Mouse (Mus musculus) fat pad, adult 2 months (tissue): ENCODE measurements around the gene Cyp4f14.
"Not testable (repeated sequence)": the region's sequence is repeated elsewhere in the genome, so short reads cannot be mapped to it uniquely, and the experiment has no call there.

ENCODE experiments used
- DNase-seq: peaks from one replicate; pipeline ENCODE4 v3.0.0-alpha.2; 2011; ENCODE audit warnings: low read depth, low spot score; ENCODE audit errors: extremely low read depth

The Cyp4f14 gene

GRCm38 (mm10) chr17:32893901-32894300 lies 23.2 kb downstream of the Cyp4f14 start:
- DNase-seq: no peak

DNA sequence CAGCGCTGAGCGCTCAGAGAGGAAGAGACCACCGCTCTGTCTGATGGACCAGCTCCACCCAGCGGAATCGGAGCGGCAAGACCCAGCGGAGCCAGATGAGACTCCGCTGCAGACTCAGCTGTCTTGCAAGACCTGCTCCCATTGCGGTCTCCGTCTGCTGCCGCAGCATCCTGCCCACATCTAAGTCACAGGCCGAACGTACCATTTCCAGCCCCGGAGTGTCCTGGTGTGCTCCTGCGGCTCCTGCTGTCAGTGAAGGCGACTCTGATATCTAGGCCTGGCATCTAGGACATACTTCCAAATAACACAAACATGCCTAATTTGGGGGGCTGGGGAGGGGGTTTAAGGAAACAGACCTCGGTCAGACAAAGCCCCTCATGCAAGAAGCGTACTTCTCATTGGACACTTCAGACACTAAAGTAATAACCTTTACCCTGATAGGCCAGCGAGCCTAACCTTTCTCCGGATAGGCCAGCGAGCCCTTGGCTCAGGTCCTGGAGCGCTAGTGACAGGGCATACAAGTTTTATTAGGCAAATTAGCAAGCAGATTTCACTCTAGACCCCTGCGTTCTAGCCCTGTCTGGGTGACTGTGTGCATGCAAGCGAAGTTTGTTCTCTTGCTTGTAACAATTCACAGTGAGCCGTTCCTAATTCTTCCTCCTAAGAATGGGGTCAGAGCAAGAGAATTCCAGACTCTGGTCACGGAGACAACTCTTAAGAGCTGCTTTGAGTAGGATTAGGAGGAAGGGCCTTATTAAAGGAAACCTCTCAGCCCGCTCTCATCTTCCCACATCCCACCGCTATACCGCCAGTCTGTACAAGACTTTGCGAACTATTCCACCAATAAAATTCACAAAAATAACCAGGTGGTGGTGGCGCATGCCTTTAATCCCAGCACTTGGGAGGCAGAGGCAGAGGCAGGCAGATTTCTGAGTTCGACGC lies 25.6 kb downstream of the Cyp4f14 start, which contains the start of gene Zfp870:
TSS of gene Zfp870 (minus strand) at position 404 of the 942 bp plus-strand sequence.
- DNase-seq: peak; percentile 61

DNA sequence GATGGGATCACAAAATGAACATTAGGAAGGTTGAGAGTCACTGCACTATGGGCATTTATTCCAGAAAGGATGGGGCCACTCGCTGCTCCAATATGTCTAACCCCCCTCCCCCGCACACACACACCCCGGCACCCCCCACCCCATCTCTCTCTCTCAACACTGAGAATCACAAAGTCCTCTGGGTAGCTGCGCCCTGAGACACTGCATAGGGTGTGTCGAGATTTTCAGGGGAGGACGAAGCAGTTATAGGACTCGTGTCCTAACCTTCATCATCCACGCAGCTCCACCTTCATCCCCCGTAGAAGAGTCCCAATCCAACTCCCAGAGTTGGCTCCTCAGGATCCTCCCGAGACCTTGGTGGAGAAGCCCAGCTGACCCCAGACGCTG lies 26.3 kb downstream of the Cyp4f14 start:
- no peak for DNase-seq

DNA sequence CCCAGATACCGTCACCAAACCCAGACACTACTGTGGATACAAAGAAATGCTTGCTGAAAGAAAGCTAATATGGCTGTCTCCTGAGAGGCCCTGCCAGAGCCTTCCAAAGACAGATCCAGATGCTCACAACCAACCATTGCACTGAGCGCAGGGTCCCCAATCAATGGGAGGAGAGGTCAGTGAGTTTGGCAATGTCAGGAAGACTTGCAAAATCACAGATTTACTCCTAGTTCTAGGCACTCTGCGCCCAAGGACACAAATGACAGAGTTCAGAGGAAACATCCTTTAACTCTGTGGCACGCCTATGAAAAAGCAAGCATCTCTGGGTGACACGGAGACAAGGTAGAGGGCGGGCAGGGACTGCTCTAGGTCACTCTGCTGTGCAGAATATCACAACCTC lies 27.5 kb downstream of the Cyp4f14 start:
- no peak for DNase-seq

DNA sequence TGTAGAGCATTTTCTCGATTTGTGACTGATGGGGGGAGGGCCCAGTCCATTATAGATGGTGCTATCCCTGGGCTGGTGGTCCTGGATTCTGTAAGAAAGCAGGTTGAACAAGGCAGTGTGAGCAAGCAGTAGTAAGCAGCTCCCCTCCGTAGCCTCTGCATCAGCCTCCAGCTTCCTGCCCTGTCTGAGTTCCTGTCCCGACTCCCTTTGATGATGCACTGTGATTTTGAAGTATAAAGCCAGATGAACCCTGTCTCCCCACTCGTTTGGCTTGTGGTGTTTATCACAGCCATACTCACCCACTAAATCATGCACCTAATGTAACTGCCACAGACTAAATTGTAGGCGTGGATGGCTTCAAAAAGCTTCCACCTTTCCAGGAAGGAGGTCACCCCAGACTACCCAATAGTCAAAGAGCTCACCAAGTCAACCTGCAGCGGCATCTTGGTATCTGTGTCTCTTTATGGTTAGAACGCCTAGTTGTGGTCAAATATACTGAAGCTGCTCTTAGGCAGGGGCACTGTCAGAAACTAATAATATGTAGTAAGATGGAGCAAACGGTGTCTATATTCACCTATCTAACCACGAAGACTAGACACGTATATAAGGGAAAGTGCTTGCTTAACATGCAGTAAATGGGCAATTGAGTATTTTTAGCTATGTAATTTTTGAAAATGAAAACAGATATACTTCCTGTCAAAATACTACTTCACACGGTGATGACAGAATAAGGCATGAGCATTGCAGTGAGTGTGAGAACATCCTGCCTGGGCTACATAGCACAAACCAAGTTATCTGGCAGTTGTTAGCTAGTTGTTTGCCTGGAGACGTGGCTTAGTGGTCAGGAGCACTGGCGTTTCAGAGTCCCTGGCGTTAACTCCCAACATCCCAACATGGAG lies 36.6 kb downstream of the Cyp4f14 start:
- no peak for DNase-seq

DNA sequence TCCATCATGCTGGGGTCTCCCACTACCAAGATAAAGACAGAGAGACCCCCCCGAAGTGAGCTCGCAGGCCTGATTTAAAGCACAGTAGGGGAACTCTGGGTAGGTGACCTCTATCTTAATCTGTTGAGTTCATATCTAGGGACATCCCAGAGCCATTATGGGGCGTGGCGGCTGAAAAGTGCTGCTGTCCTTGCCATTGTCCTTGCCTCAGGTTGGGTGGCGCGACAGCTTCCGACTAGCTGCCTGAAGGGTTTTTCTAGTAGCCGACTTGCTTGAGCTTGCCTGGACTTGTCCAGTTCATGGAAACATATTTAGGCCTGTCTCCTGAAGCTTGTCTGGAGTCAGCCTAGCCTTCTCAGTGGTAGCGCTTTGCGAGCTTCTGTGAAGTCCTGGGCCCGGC lies 38.4 kb downstream of the Cyp4f14 start:
- DNase-seq: no peak

DNA sequence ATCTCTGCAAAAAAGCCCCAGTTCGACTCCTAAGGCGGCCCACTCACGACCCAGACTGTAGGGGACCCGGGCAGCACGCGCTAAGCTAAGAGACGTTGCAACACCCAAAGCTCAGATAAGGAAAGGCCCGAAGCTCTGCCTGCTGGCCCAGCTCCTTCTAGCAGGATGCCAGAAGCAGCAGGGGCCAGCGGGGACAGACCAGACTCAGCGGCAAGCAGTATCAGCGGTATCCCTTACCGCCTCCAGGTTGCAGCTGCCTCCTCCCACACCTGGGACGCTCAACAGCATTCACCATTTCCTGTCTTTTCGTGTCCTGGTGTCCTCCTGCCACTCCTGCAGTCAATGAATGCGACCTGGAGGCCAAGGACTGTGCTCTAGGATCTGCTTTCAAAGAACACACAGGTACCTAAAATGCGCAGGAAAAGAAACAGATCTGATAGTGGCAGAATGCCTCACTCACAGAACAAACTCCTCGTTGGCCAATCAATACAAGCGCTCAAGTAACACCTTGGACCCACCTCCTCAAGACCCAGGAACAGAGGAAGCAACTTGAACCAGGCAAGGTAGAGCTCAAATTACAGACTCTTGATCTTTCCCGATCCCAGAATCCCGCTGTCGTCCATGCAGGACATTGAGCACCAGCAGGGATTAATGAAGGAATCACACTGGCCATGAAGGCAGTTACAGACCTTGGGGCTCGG lies 39.5 kb downstream of the Cyp4f14 start:
- DNase-seq: no peak

- no peak for DNase-seq
Measured at GRCm38 (mm10) chr17:32872696-32873095, 44.4 kb downstream of the Cyp4f14 start.

DNA sequence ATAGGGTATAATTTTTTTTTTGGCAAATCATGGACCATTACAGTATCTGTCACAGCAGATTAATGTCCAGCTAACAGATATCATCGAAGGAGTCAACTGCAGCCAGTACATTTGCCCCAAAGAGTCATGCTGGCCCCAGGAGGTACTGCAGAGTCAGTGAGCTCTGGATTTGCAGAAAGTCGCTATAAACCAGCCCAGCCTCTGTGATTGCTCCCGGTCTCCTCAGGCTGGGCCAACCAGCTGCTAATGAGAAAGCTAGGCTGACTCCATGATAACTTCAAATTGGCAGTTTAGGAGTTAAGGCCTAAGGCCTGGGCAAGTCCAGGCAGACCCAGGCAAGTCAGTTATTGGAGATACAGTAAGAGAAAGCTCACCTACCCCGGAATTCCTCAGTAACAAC lies 45.1 kb downstream of the Cyp4f14 start:
- no peak for DNase-seq

DNA sequence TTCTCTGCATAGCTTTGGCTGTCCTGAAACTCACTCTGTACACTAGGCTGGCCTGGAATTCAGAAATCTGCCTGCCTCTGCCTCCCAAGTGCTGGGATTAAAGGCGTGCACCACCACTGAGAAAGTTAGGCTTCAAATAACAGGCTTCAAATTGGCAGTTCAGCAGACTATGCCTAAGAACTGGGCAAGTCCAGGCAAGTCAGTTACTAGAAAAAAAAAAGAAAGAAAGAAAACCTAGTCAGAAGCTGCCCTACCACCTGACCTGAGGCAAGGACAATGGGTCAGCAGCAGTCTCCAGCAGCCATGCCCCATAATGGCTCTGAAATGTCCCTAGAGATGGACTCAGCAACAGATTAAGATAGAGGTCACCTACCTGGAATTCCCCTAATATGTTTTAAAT lies 45.7 kb downstream of the Cyp4f14 start:
- DNase-seq: no peak

- not testable (repeated sequence) for DNase-seq
Measured at GRCm38 (mm10) chr17:32867266-32867665, 49.9 kb downstream of the Cyp4f14 start.

GRCm38 (mm10) chr17:32856713-32857112 lies 60.4 kb downstream of the Cyp4f14 start:
- DNase-seq: not testable (repeated sequence)
